Mouse (Mus musculus) G1E (cell line): Measurements from ENCODE around the gene Marf1.

ENCODE experiments used
- CTCF ChIP-seq: IDR thresholded peaks from 2 replicates; pipeline ENCODE4 v1.5.1; 2012; ENCODE audit warnings: low read depth, low read length, inconsistent platforms, mixed read lengths
- GATA1 ChIP-seq: IDR thresholded peaks from 2 replicates; pipeline ENCODE4 v1.6.1; 2012; ENCODE audit warnings: borderline replicate concordance, low read length, inconsistent platforms, mixed read lengths

DNA sequence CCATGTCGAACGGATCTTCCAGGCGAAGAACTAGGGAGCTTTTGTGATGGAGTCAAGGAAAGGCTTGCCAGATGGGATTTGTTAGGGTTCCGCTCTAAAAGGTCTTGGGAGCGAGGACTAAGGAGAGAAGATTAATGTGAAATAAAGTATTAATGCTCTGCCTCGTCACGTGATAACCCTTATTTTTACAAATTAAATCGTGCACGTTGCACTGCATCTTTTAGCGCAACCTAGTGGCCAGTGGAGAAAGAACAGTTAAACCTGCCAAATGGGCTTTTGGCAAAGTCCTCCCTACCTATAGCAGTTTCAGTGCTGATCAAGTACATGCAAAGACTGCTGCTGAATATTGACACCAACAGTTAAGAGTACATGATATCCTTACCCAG is 3.4 kb downstream of the Marf1 start:
- TF ChIP-seq CTCF = peak; percentile 85
- TF ChIP-seq GATA1 = no peak
